Mouse (Mus musculus) midbrain, embryonic 16.5 days (tissue): Measurements from ENCODE around the gene Fahd1. TPM values are rescaled to one million over a fixed set of nuclear protein-coding genes. Genes with fewer than 3 reads are reported as not detected.

Experiments
- ATAC-seq: fragments of 200-750 bp; cut with Nextera tagmentation; 2 replicates; pipeline ENCODE4 v1.8.0; 2017; ENCODE audit warnings: moderate TSS enrichment
- H3K27ac ChIP-seq: fragments of 300-500 bp; sonication (generic); 2 replicates; pipeline ENCODE4 v1.5.1; 2014; ENCODE audit warnings: mild to moderate bottlenecking, low read length, mixed read lengths
- H3K27me3 ChIP-seq: fragments of 300-500 bp; sonication (generic); 2 replicates; pipeline ENCODE4 v1.6.1; 2014; ENCODE audit warnings: low read depth, low read length, mixed read lengths; ENCODE audit not compliant: control insufficient read depth, insufficient read depth
- H3K36me3 ChIP-seq: fragments of 300-500 bp; sonication (generic); 2 replicates; pipeline ENCODE4 v1.6.1; 2014; ENCODE audit warnings: mild to moderate bottlenecking, low read length, moderate library complexity, mixed read lengths; ENCODE audit not compliant: control insufficient read depth, insufficient read depth
- H3K4me1 ChIP-seq: fragments of 300-500 bp; sonication (generic); 2 replicates; pipeline ENCODE4 v1.6.1; 2014; ENCODE audit warnings: mild to moderate bottlenecking, low read length, mixed read lengths; ENCODE audit not compliant: control insufficient read depth, insufficient read depth
- H3K4me2 ChIP-seq: fragments of 300-500 bp; sonication (generic); 2 replicates; pipeline ENCODE4 v1.6.1; 2014; ENCODE audit warnings: mild to moderate bottlenecking, low read length, mixed read lengths
- H3K4me3 ChIP-seq: fragments of 300-500 bp; sonication (generic); 2 replicates; pipeline ENCODE4 v1.5.1; 2014; ENCODE audit warnings: low read depth, mild to moderate bottlenecking, low read length, moderate library complexity, mixed read lengths
- H3K9ac ChIP-seq: fragments of 300-500 bp; sonication (generic); 2 replicates; pipeline ENCODE4 v1.6.1; 2014; ENCODE audit warnings: low read depth, low read length, mixed read lengths
- H3K9me3 ChIP-seq: fragments of 300-500 bp; sonication (generic); replicated peaks from 2 replicates; pipeline ENCODE4 v1.6.1; 2014; ENCODE audit warnings: mild to moderate bottlenecking, low read length, mixed read lengths; ENCODE audit not compliant: control insufficient read depth, poor library complexity, severe bottlenecking
- whole genome bisulfite sequencing: fragments of 180-500 bp; shearing (Covaris S2); extraction: QIAGEN DNeasy Blood & Tissue Kit; methylation state at CpG from one replicate; pipeline ENCODE4 v1.1.7; 2014; 5-methylcytosine and 5-hydroxymethylcytosine counted together
- polyA plus RNA-seq: library from polyadenylated mRNA; unstranded; fragments of >200 nt; fragmentation: Nextera tagmentation; extraction: Ambion mirVana; gene quantifications from 2 replicates; pipeline ENCODE4 v1.2.1, GENCODE M21; 2015

The Fahd1 gene
- polyA plus RNA-seq, 1 experiment from 2014 or later = 20.2 TPM

DNA sequence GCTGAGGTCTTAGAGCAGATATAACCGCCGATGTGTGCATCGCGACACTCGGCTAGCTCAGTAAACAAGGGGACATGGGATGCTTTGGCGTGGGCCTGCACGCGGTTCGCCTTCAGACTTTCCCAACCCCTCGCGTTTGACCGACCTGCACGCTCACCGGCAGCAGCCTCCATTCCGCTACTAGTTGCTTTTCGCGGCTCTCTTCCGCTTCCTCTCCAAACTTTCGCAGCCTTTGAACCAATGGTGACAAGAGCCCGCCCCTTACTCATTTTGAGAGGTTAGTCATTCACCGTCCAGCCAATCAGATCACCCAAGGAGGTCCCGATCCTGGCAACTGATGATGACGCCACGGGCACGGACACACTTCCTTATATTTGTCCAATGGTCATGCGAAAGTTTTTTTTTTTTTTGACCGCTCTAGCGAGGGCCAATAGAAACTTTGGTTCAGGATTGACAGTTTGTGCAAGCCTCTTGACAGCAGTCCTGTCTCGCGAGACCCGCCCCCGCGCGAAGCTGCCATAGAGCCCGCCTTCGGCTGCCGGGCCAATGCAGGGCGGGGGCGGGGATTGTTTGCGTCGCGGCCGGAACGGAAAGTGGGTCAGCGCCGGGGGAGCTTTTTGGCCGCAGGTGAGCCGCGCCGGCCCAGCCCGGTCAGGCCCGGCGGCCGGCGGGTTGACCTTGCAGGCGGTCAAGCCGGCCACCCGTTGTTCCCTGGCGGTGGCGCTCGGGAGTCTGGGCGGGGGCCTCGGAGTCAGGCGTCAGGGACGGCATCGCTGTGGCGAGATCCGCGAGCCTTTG is 36.2 kb upstream of the Fahd1 start, which contains the start of the genes Nubp2 and Spsb3:
TSS of gene Nubp2 (minus strand) at position 216 of the 798 bp plus-strand sequence.
TSS of gene Spsb3 (plus strand) at position 510 of the 798 bp plus-strand sequence.
- Histone ChIP-seq H3K36me3 (peaks cover 22% of the 10 kb centered on the region), H3K9ac (peak within 1 kb of the TSS; percentile 86), H3K27ac (peak within 1 kb of the TSS; percentile 80), H3K4me3 (peak within 1 kb of the TSS; percentile 93), H3K27me3 (no peaks in the 10 kb centered on the region), H3K4me1 (peaks cover 32% of the 10 kb centered on the region), H3K9me3 (no peaks in the 10 kb centered on the region), H3K4me2 (peak within 1 kb of the TSS; percentile 94)
- under 1% methylated on average over 69 of the region's 69 CpGs for WGBS
- ATAC-seq = peak; percentile 96

GRCm38 (mm10) chr17:24885356-24886133 is 35.4 kb upstream of the Fahd1 start:
- peaks cover 32% of the 10 kb centered on the region for H3K4me1 ChIP-seq
- H3K27ac ChIP-seq = no peak overlapping the region
- no peaks in the 10 kb centered on the region for H3K27me3 ChIP-seq
- ATAC-seq = no peak
- H3K4me2 ChIP-seq = peak overlapping the region; percentile 86
- H3K4me3 ChIP-seq = peak overlapping the region; percentile 68
- no peaks in the 10 kb centered on the region for H3K9me3 ChIP-seq
- 25% methylated on average over 22 of the region's 22 CpGs for WGBS
- peaks cover 17% of the 10 kb centered on the region; the same call in 1 of the 2 replicates for H3K36me3 ChIP-seq
- H3K9ac ChIP-seq = peak overlapping the region; percentile 61

GRCm38 (mm10) chr17:24884391-24884790 is 34.2 kb upstream of the Fahd1 start:
- no peak for ATAC-seq
- 88% methylated on average over 6 of the region's 6 CpGs for WGBS
- no peaks in the 10 kb centered on the region for H3K9me3 ChIP-seq
- peaks cover 11% of the 10 kb centered on the region; the same call in 1 of the 2 replicates for H3K36me3 ChIP-seq
- H3K27ac ChIP-seq = no peak overlapping the region
- no peaks in the 10 kb centered on the region for H3K27me3 ChIP-seq
- H3K9ac ChIP-seq = no peak overlapping the region
- H3K4me1 ChIP-seq = peaks cover 31% of the 10 kb centered on the region
- H3K4me3 ChIP-seq = no peak overlapping the region
- H3K4me2 ChIP-seq = no peak overlapping the region

- Histone ChIP-seq H3K4me1 (peaks cover 7% of the 10 kb centered on the region), H3K4me3 (no peak overlapping the region), H3K9ac (no peak overlapping the region), H3K9me3 (no peaks in the 10 kb centered on the region), H3K36me3 (peaks cover 8% of the 10 kb centered on the region; the same call in 1 of the 2 replicates), H3K4me2 (no peak overlapping the region), H3K27me3 (no peaks in the 10 kb centered on the region), H3K27ac (no peak overlapping the region)
- 53% methylated on average over 7 of the region's 7 CpGs for whole genome bisulfite sequencing
- ATAC-seq = no peak
Observed at GRCm38 (mm10) chr17:24881738-24882440, 31.7 kb upstream of the Fahd1 start.

DNA sequence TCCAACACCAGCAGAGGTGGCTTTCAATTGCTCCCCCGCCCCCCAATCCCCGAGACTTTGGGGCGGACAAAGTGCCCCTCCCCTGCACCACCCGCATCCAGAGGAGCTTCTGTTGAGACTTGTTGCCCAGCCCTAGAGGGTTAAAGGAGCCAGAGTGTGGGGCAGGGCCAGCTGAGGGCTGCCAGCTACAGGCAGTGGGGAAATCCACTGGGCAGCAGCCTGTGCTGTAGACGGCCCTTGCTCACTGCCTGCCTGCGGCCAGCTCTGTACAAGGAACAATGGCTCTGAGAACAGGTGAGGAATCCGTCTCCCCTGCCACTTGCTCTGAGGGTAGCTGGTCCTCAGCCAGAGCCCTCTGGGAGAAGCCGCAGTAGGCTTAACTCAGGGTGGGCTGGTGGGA is 28.4 kb upstream of the Fahd1 start:
- no peak for ATAC-seq
- Histone ChIP-seq H3K4me1 (no peaks in the 10 kb centered on the region), H3K9ac (no peak overlapping the region), H3K9me3 (no peaks in the 10 kb centered on the region), H3K4me2 (no peak overlapping the region), H3K36me3 (peaks cover 8% of the 10 kb centered on the region; the same call in 1 of the 2 replicates), H3K27me3 (no peaks in the 10 kb centered on the region), H3K4me3 (no peak overlapping the region), H3K27ac (no peak overlapping the region)
- WGBS = 76% methylated on average over 8 of the region's 8 CpGs

DNA sequence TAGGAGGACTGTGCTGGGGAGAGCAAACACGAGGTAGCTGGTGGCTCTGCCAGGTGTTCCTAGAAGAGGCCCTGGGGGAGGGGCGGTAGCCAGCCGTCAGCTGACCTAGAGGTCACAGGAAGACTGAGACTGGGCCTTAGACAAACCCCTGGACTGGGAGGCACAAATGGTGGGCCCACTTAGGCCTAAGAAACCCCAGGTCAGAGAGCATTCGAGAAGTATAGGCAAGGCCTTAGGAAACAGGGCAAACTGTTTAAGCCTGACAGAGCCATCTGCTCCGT is 27.9 kb upstream of the Fahd1 start:
- no peak overlapping the region for H3K9ac ChIP-seq
- H3K9me3 ChIP-seq = no peaks in the 10 kb centered on the region
- no peaks in the 10 kb centered on the region for H3K27me3 ChIP-seq
- H3K4me3 ChIP-seq = no peak overlapping the region
- no peak overlapping the region for H3K27ac ChIP-seq
- no peak for ATAC-seq
- peaks cover 7% of the 10 kb centered on the region; the same call in 1 of the 2 replicates for H3K36me3 ChIP-seq
- 50% methylated on average over 5 of the region's 5 CpGs for WGBS
- no peaks in the 10 kb centered on the region for H3K4me1 ChIP-seq
- no peak overlapping the region for H3K4me2 ChIP-seq

DNA sequence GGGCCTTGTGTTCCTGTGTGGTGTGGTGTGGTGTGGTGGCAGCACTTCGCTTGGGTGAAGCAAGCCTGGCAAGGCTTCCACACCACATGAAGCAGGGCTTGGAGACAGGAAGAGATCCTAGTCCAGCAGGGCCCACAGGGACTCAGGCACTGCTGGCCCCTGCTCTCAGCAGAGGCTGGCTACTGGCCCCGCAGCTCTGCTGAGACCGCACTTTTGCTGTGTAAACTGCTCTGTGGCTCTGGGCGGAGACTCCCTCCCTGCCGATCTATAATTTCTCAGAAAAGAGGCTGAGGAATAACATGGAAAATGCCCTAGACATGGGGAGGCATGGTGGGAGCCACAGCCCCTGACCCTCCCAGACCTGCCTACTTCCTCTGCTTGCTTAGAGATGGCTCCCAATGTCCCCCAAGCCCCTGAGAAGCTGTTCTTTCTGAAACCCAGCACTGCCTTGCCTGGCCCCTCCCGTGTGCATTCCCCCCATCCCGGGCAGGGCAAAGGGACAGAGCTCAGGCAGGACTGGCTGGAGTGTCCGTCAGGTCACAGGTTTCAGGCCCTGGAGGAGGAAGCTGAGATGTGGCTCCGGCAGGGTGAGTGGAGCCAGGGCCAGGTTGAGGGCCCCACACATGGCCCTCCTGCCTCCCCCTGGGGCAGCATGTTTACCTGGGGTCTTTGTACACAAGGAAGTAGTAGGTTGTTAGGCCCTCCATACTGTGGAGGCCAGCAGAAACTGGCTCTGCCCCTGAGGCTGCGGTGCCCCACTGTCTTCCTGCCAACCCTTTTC is 27.4 kb upstream of the Fahd1 start:
- WGBS = 66% methylated on average over 10 of the region's 10 CpGs
- H3K27ac ChIP-seq = no peak overlapping the region
- H3K4me1 ChIP-seq = no peaks in the 10 kb centered on the region
- peaks cover 2% of the 10 kb centered on the region; the same call in 1 of the 2 replicates for H3K36me3 ChIP-seq
- no peak overlapping the region for H3K9ac ChIP-seq
- no peak overlapping the region for H3K4me3 ChIP-seq
- ATAC-seq = no peak
- no peaks in the 10 kb centered on the region for H3K9me3 ChIP-seq
- no peaks in the 10 kb centered on the region for H3K27me3 ChIP-seq
- no peak overlapping the region for H3K4me2 ChIP-seq

DNA sequence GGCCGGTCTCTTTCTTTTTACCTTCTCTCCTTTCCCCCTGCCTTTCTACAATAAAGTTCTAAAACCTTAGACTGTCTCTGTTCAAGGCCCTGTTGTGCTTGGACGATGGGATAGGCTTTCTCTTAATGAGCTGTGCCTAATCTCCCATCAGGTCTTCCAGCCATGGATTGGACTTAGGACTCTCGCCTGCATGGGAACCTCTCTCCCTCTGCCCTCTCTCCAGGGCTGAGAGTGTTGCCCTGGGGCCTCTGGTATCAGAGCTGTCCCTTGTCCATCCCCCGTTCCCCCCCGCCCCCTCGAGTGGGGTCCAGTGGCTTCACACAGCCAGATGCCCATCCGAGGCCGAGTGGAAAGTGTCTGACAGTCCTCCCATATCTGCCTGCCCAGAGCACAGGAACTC is 24.8 kb upstream of the Fahd1 start:
- WGBS = 72% methylated on average over 8 of the region's 8 CpGs

More for the DNA sequence above, 24.8 kb upstream of the Fahd1 start:
- Histone ChIP-seq H3K4me1 (no peaks in the 10 kb centered on the region), H3K27me3 (no peaks in the 10 kb centered on the region), H3K9me3 (no peaks in the 10 kb centered on the region), H3K36me3 (no peaks in the 10 kb centered on the region), H3K27ac (no peak overlapping the region), H3K4me2 (no peak overlapping the region), H3K4me3 (no peak overlapping the region), H3K9ac (no peak overlapping the region)
- no peak for ATAC-seq
